Mouse (Mus musculus): ENCODE results near the gene Asna1. TPM values are rescaled to one million over a fixed set of nuclear protein-coding genes. Genes with fewer than 3 reads are reported as not detected.
A peak's percentile ranks its signal among the peaks of the same experiment; 100 is the strongest.

Gene Asna1
- polyA plus RNA-seq, 1 experiment from 2014 or later, result 116 TPM

DNA sequence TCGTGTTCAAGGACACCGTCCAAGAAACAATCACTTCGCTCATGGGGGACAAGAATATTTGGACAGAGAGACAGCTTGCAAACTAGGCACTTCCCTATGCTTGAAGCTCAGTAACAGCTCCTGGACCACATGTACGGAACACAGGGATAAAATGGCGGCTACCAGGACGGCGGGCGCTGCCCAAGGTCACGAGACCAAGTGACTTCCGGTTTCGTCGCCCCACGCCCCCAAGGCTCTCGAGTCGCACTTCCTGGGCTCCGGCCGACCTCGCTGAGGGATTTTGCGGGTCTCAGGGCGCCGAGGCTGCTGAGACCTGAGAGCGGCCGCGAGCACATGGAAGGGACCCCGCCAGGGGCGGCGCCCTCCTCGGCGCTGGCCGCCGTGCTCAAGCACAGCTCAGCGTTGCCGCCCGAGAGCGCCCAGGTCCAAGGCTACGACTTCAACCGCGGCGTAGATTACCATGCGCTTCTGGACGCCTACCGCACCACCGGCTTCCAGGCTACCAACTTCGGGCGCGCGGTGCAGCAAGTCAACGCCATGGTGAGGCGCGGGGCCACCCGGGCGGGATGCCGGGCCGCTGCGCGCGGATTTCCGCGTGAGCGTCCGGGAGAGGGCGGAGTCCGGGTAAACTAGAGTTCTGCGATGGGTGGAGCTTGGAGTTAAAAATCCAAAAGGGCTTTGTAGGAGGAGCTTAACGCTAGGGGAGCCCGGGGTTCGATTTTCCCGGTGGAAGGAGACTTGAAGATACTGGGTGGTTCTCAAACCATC, 46.6 kb upstream of the Asna1 start, which contains the start of gene Dhps:
Dhps (plus strand) TSS at position 244 of the 768 bp plus-strand sequence.
- no peaks in the 10 kb centered on the region for H3K9me3 ChIP-seq (replicated peaks; ENCODE audit: low read length)
- H3K4me3 ChIP-seq (replicated peaks; ENCODE audit: low read depth, low read length), result peak within 1 kb of the TSS; percentile 89
- peak within 1 kb of the TSS; percentile 99 for H3K27ac ChIP-seq
- 0 out of 2 replicates have a peak, but pooled peaks cover 8% of the 10 kb centered on the region for H3K4me1 ChIP-seq (replicated peaks; ENCODE audit: insufficient read depth, low read length)
- DNase-seq (ENCODE audit: low spot score) (peak; percentile 97), ATAC-seq (replicated peaks; ENCODE audit: low FRiP score, low read depth) (peak; percentile 85)
- H3K27me3 ChIP-seq (ENCODE audit: insufficient read depth, low read length), result no peaks in the 10 kb centered on the region
- peak within 1 kb of the TSS; percentile 71 for H3K4me2 ChIP-seq (ENCODE audit: low read length)
- peaks cover 32% of the 10 kb centered on the region for H3K36me3 ChIP-seq (ENCODE audit: insufficient read depth, low read length)
- peak within 1 kb of the TSS; percentile 93 for H3K9ac ChIP-seq (ENCODE audit: low read depth, low read length)
- WGBS, result under 1% methylated on average over 68 of the region's 68 CpGs
- TF ChIP-seq CTCF (IDR thresholded peaks at IDR 0.05; ENCODE audit: low read depth), result peak; percentile 34; the same call in 1 of the 2 replicates

DNA sequence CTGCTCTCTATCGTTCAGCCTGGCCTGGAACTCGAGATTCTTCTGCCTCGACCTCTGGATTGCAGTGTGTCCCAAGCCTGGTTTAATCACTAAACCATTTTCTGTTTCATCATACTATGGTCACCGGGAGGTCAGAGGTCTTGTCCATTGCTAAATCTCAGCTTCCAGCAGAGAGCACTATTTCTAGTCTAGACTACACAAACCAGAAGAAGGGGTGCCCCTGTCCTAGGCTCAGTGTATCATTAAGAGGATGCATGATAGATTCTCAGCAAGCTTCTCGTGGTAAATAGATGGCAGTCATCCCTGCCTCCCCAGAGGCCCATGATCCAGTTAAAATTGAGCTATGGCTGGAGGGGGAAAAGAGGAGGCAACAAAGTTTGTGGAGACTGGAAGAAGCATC, 46.0 kb upstream of the Asna1 start:
- Histone ChIP-seq H3K4me2 (ENCODE audit: low read length) (peak overlapping the region; percentile 71), H3K36me3 (ENCODE audit: insufficient read depth, low read length) (peaks cover 33% of the 10 kb centered on the region), H3K9me3 (replicated peaks; ENCODE audit: low read length) (no peaks in the 10 kb centered on the region), H3K27me3 (ENCODE audit: insufficient read depth, low read length) (no peaks in the 10 kb centered on the region), H3K4me3 (replicated peaks; ENCODE audit: low read depth, low read length) (peak overlapping the region; percentile 89), H3K27ac (peak overlapping the region; percentile 99), H3K9ac (ENCODE audit: low read depth, low read length) (peak overlapping the region; percentile 93; the same call in 1 of the 2 replicates), H3K4me1 (replicated peaks; ENCODE audit: insufficient read depth, low read length) (0 out of 2 replicates have a peak, but pooled peaks cover 8% of the 10 kb centered on the region)
- no peak for TF ChIP-seq CTCF (IDR thresholded peaks at IDR 0.05; ENCODE audit: low read depth)
- DNase-seq (ENCODE audit: low spot score) (peak; percentile 34), ATAC-seq (replicated peaks; ENCODE audit: low FRiP score, low read depth) (no peak)
- WGBS, result 81% methylated on average over 5 of the region's 5 CpGs

GRCm38 (mm10) chr8:85067982-85068381, 42.9 kb upstream of the Asna1 start, which contains the start of gene Gm5741:
Gm5741 (minus strand) TSS chr8:85067982.
- H3K36me3 ChIP-seq (ENCODE audit: insufficient read depth, low read length), result peaks cover 15% of the 10 kb centered on the region; the same call in 1 of the 2 replicates
- no peak within 1 kb of the TSS for H3K9ac ChIP-seq (ENCODE audit: low read depth, low read length)
- H3K27me3 ChIP-seq (ENCODE audit: insufficient read depth, low read length), result no peaks in the 10 kb centered on the region

DNA sequence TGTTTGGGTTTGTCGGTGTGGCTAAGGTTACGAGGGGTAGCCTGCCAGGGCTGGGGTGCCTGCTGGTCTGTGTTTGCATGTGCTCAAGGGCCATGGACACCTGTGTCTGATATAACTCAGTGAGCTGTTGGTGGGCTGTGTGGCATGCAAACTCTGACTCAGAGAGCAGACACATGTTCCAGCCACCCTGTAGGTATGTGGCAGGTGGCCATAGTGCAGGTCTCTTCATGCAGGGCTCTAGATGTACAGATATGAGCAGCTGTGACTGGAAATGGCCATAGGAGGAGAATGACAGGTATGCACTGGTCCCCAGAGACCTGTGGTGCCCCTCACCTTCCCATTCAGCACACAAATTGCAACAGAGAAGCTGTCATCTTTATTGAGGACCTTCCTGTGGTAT, 42.1 kb upstream of the Asna1 start:
- ATAC-seq (replicated peaks; ENCODE audit: low FRiP score, low read depth) (no peak), DNase-seq (ENCODE audit: low spot score) (no peak)
- Histone ChIP-seq H3K9ac (ENCODE audit: low read depth, low read length) (no peak overlapping the region), H3K4me3 (replicated peaks; ENCODE audit: low read depth, low read length) (no peak overlapping the region), H3K4me2 (ENCODE audit: low read length) (no peak overlapping the region), H3K9me3 (replicated peaks; ENCODE audit: low read length) (no peaks in the 10 kb centered on the region), H3K36me3 (ENCODE audit: insufficient read depth, low read length) (peaks cover 15% of the 10 kb centered on the region; the same call in 1 of the 2 replicates), H3K4me1 (replicated peaks; ENCODE audit: insufficient read depth, low read length) (0 out of 2 replicates have a peak, but pooled peaks cover 8% of the 10 kb centered on the region), H3K27me3 (ENCODE audit: insufficient read depth, low read length) (no peaks in the 10 kb centered on the region), H3K27ac (no peak overlapping the region)
- 96% methylated on average over 2 of the region's 2 CpGs for WGBS
- TF ChIP-seq CTCF (IDR thresholded peaks at IDR 0.05; ENCODE audit: low read depth), result no peak

More at GRCm38 (mm10) chr8:85067982-85068381, 42.9 kb upstream of the Asna1 start, which contains the start of gene Gm5741:
- H3K9me3 ChIP-seq (replicated peaks; ENCODE audit: low read length), result no peaks in the 10 kb centered on the region
- no peak for TF ChIP-seq CTCF (IDR thresholded peaks at IDR 0.05; ENCODE audit: low read depth)
- H3K4me1 ChIP-seq (replicated peaks; ENCODE audit: insufficient read depth, low read length), result 0 out of 2 replicates have a peak, but pooled peaks cover 8% of the 10 kb centered on the region
- no peak within 1 kb of the TSS for H3K4me3 ChIP-seq (replicated peaks; ENCODE audit: low read depth, low read length)
- ATAC-seq (replicated peaks; ENCODE audit: low FRiP score, low read depth) (no peak), DNase-seq (ENCODE audit: low spot score) (no peak)
- H3K27ac ChIP-seq, result no peak within 1 kb of the TSS
- H3K4me2 ChIP-seq (ENCODE audit: low read length), result no peak within 1 kb of the TSS

DNA sequence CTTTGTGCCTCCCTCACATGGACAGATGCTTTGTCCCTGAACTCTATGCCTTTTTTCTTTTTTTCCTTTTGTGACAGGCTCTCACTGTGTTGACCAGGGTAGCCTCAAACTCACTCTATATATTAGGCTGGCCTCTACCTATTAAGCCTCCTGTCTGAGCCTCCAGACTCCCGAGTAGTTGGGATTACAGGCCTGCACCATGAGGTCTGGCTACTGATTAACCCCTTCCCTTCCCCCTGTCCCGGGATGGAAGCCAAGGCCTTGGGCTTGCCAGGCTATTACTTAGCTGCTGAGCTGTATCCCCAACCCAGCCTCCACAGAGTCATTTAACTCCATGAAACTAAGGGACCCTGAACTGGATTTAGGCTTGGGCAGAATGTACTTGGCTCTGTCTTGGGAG, 40.1 kb upstream of the Asna1 start:
- H3K36me3 ChIP-seq (ENCODE audit: insufficient read depth, low read length), result peaks cover 15% of the 10 kb centered on the region; the same call in 1 of the 2 replicates
- peaks cover 7% of the 10 kb centered on the region; the same call in 1 of the 2 replicates for H3K4me1 ChIP-seq (replicated peaks; ENCODE audit: insufficient read depth, low read length)
- H3K4me2 ChIP-seq (ENCODE audit: low read length), result no peak overlapping the region
- no peak overlapping the region for H3K4me3 ChIP-seq (replicated peaks; ENCODE audit: low read depth, low read length)
- DNase-seq (ENCODE audit: low spot score), result no peak
- ATAC-seq (replicated peaks; ENCODE audit: low FRiP score, low read depth), result no peak
- TF ChIP-seq CTCF (IDR thresholded peaks at IDR 0.05; ENCODE audit: low read depth), result no peak
- no peak overlapping the region for H3K9ac ChIP-seq (ENCODE audit: low read depth, low read length)
- no peaks in the 10 kb centered on the region for H3K27me3 ChIP-seq (ENCODE audit: insufficient read depth, low read length)
- no peaks in the 10 kb centered on the region for H3K9me3 ChIP-seq (replicated peaks; ENCODE audit: low read length)
- 21% methylated on average over 2 of the region's 2 CpGs for WGBS
- no peak overlapping the region for H3K27ac ChIP-seq

DNA sequence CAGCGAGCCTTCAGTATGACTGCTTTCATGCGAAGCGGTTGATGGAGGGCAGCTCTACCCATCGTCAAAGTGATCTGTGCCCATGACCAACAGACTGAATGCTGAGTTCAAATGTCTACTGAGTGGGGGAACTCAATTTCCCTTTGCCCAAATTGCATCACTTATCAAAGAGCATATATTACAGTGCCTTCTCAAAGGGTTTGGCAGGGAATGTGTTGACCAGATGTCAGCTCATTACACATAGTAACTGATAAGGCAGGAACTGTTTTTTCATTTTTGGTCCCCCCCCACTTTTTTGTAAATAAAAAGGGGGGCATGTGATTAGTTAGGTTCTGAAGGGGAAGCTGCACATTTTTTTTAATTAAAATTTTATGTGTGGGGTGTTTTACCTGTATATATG, 37.5 kb upstream of the Asna1 start:
- no peak overlapping the region for H3K27ac ChIP-seq
- H3K9ac ChIP-seq (ENCODE audit: low read depth, low read length), result no peak overlapping the region
- no peaks in the 10 kb centered on the region for H3K27me3 ChIP-seq (ENCODE audit: insufficient read depth, low read length)
- DNase-seq (ENCODE audit: low spot score) (no peak), ATAC-seq (replicated peaks; ENCODE audit: low FRiP score, low read depth) (no peak)
- TF ChIP-seq CTCF (IDR thresholded peaks at IDR 0.05; ENCODE audit: low read depth), result no peak
- H3K36me3 ChIP-seq (ENCODE audit: insufficient read depth, low read length), result peaks cover 13% of the 10 kb centered on the region; the same call in 1 of the 2 replicates
- H3K4me3 ChIP-seq (replicated peaks; ENCODE audit: low read depth, low read length), result no peak overlapping the region
- WGBS, result 96% methylated on average over 4 of the region's 4 CpGs
- H3K9me3 ChIP-seq (replicated peaks; ENCODE audit: low read length), result no peaks in the 10 kb centered on the region
- no peak overlapping the region for H3K4me2 ChIP-seq (ENCODE audit: low read length)
- peaks cover 7% of the 10 kb centered on the region; the same call in 1 of the 2 replicates for H3K4me1 ChIP-seq (replicated peaks; ENCODE audit: insufficient read depth, low read length)
